Mouse (Mus musculus): ENCODE measurements around the gene 6030445D17Rik.
A peak's percentile ranks its signal among the peaks of the same experiment; 100 is the strongest.

Gene 6030445D17Rik

GRCm38 (mm10) chr4:136462086-136462838 lies at the start of gene 6030445D17Rik:
6030445D17Rik (plus strand) TSS chr4:136462250.
- peak; percentile 99 for DNase-seq

GRCm38 (mm10) chr4:136415477-136415876 lies 46.6 kb upstream of the 6030445D17Rik start:
- no peak for DNase-seq

GRCm38 (mm10) chr4:136418962-136419361 lies 43.1 kb upstream of the 6030445D17Rik start:
- no peak for DNase-seq

- no peak for DNase-seq
These were observed 42.7 kb upstream of the 6030445D17Rik start for GRCm38 (mm10) chr4:136419386-136419785.

- no peak for DNase-seq
These were observed 38.8 kb upstream of the 6030445D17Rik start, which contains the start of gene Htr1d for GRCm38 (mm10) chr4:136423224-136423623. Htr1d (plus strand) TSS chr4:136423524.

- DNase-seq = no peak
These were observed 37.7 kb upstream of the 6030445D17Rik start for GRCm38 (mm10) chr4:136424120-136424999.

- DNase-seq = no peak
These were observed 37.1 kb upstream of the 6030445D17Rik start for GRCm38 (mm10) chr4:136425000-136425288.

GRCm38 (mm10) chr4:136430609-136431375 lies 31.3 kb upstream of the 6030445D17Rik start:
- peak; percentile 92 for DNase-seq

- no peak for DNase-seq
These were observed 30.7 kb upstream of the 6030445D17Rik start for GRCm38 (mm10) chr4:136431376-136431693.

- DNase-seq = no peak
These were observed 28.0 kb upstream of the 6030445D17Rik start for GRCm38 (mm10) chr4:136434029-136434428.

- no peak for DNase-seq
These were observed 22.9 kb upstream of the 6030445D17Rik start for GRCm38 (mm10) chr4:136439106-136439505.

GRCm38 (mm10) chr4:136441354-136442043 lies 20.6 kb upstream of the 6030445D17Rik start:
- DNase-seq = peak; percentile 93

GRCm38 (mm10) chr4:136444561-136444960 lies 17.5 kb upstream of the 6030445D17Rik start:
- DNase-seq = no peak

GRCm38 (mm10) chr4:136449795-136450194 lies 12.3 kb upstream of the 6030445D17Rik start:
- peak; percentile 89 for DNase-seq

GRCm38 (mm10) chr4:136450271-136450670 lies 11.8 kb upstream of the 6030445D17Rik start:
- DNase-seq = no peak

GRCm38 (mm10) chr4:136451564-136451963 lies 10.5 kb upstream of the 6030445D17Rik start:
- no peak for DNase-seq

- no peak for DNase-seq
These were observed 9.8 kb upstream of the 6030445D17Rik start for GRCm38 (mm10) chr4:136452286-136452685.

GRCm38 (mm10) chr4:136452792-136453191 lies 9.3 kb upstream of the 6030445D17Rik start:
- DNase-seq = no peak

GRCm38 (mm10) chr4:136454850-136455260 lies 7.2 kb upstream of the 6030445D17Rik start:
- DNase-seq = peak; percentile 96

GRCm38 (mm10) chr4:136456516-136457218 lies 5.4 kb upstream of the 6030445D17Rik start:
- peak; percentile 84 for DNase-seq

- peak; percentile 61 for DNase-seq
These were observed 3.8 kb upstream of the 6030445D17Rik start for GRCm38 (mm10) chr4:136458276-136458675.

GRCm38 (mm10) chr4:136459210-136459609 lies 2.8 kb upstream of the 6030445D17Rik start:
- DNase-seq = peak; percentile 85
